Mouse (Mus musculus): ENCODE data around the gene Mapk1ip1l.

The Mapk1ip1l gene

GRCm38 (mm10) chr14:47364742-47365449 lies 66.8 kb downstream of the Mapk1ip1l start:
- peak in 1 of 2 experiments; percentile 37 for DNase-seq

GRCm38 (mm10) chr14:47366881-47367321 lies 68.8 kb downstream of the Mapk1ip1l start:
- DNase-seq, result peak in 1 of 2 experiments; percentile 35

DNA sequence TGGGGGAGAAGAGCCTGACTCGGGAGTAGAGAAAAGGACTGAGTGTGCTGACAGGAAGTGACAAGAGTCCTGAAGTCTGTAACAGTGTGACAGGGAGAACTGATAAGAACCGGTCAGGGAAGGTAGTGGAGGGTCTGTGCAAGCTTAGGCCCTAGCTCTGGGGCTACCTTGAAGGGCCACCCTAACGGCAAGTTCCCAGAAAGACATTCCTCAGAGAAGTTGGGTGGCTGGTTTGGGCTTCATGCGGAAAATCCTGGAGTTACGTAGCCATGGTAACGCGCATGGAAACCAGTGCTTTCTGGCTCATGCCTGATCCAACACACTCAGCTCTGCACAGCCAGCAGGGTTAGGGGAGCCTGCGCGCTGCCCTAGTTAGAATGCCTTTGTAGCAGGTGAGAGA lies 69.4 kb downstream of the Mapk1ip1l start, which contains the start of gene Lgals3:
Gene Lgals3 (plus strand): TSS at position 291 of the 400 bp plus-strand sequence.
- DNase-seq, result peak; percentile 62 to 72

GRCm38 (mm10) chr14:47369741-47370140 lies 71.7 kb downstream of the Mapk1ip1l start:
- DNase-seq, result no peak

DNA sequence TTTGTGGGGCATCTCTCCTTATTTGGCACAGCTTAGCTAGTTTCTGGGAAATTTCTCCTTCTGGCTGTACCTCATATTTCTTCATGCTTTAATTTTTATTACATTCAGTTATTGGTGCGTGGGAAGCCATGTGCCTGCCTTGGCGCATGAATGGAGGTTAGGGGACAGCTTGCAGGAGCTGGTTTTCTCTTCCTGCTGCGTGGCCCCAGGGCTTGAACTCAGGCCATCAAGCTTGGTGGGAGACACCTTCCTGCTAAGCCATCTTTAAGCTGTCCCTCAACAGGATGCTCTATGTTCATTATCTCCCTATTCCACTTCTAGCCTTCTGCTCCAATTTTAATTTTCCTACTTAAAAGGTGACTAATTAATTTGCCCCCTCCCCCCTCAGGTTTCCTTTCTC lies 72.7 kb downstream of the Mapk1ip1l start:
- DNase-seq, result no peak

GRCm38 (mm10) chr14:47371689-47372088 lies 73.6 kb downstream of the Mapk1ip1l start:
- DNase-seq, result no peak

All from kidney, postnatal 36 days (tissue).